Mouse (Mus musculus): ENCODE measurements around the gene Csmd2.

Csmd2 gene

GRCm38 (mm10) chr4:128241075-128241853 lies 253.6 kb downstream of the Csmd2 start:
- DNase-seq (ENCODE audit: low read depth, low spot score): no peak

DNA sequence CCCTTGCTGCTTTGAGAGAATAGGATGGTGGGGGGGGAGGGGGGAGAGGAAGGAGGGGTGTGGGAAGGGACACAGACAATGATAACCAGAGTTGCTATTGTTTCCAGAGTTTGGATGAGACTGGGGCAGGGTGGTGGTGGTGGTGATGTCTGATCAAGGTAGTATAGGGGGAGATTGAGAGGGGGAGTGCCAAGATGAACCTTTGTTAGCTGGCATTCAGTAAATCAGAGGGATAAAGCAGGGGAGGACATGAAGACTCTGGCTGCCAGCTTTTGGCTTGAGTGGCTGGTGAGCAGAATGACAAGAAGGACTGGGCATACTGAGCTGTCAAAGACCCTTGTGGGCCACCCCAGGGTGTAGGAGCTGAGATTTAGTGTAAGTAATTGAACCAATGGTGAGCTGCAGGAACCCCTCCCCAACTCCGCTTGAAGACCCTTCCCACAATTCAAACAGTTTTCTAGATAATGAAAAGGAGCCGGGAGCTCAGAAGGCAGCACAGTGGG lies 254.2 kb downstream of the Csmd2 start:
- no peak for DNase-seq (ENCODE audit: low read depth, low spot score)

DNA sequence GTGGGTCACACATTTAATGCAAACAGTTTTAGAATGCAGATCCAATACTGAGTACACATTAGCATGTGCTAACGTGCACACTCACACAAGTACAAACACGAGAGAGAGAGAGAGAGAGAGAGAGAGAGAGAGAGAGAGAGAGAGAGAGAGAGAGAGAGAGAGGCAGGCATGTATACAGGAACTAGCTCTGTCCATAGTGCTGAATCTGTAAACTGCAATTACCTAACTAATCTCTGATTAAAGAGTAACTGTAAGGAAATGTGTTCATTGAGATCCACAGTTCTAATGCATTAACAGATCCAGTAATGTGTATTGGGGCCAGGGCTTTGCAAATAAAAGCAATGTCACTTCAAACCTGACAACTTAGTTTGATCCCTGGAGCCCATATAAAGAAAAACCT lies 257.5 kb downstream of the Csmd2 start:
- DNase-seq (ENCODE audit: low read depth, low spot score): no peak

- no peak for DNase-seq (ENCODE audit: low read depth, low spot score)
Observed at GRCm38 (mm10) chr4:128248676-128249075, 261.0 kb downstream of the Csmd2 start.

DNA sequence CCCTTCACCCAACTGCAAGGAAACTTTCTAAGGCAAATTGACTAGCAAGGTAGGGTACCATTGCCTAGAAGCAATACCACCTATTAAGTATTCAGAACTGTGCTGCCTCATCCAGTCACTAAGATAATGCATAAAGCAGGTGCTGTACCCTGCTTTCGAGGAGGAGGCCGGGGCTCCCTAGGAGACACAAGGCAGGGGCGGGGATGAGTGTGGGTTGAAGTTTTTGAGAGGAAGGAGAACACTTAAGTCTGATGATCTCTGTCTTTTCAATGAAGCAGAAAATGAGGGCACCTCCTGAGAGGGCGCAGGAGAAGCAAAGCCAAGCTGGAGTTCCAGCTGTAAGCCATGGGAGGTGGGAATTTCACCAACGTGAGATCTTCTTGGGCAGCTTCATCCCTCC lies 271.6 kb downstream of the Csmd2 start:
- DNase-seq (ENCODE audit: low read depth, low spot score): no peak

- no peak for DNase-seq (ENCODE audit: low read depth, low spot score)
Observed at GRCm38 (mm10) chr4:128260907-128261560, 273.4 kb downstream of the Csmd2 start, which contains the start of gene Hmgb4. Hmgb4 (minus strand) TSS chr4:128260957.

- no peak for DNase-seq (ENCODE audit: low read depth, low spot score)
Observed at GRCm38 (mm10) chr4:128264491-128264890, 276.8 kb downstream of the Csmd2 start.

DNA sequence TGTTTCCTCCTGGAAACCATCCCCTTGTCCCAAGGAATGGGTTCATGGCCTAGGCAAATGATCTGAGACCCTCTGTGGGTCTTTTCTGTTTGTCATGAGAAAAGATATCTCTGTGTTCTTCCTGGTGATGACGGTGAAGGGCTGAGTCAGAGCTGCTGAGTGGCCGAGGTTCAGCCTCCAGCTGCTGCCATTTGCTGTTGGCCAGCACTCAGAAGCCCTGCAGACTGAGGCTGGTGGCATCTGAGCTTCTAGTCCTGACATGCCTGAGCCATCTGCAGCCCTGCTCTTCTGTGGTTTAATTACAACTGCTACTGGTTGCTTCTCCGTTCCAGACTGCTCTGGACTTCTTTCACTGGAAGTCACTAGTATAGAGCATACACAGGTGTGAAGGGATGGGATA lies 277.7 kb downstream of the Csmd2 start:
- no peak for DNase-seq (ENCODE audit: low read depth, low spot score)

GRCm38 (mm10) chr4:128269261-128269875 lies 281.7 kb downstream of the Csmd2 start:
- DNase-seq (ENCODE audit: low read depth, low spot score): no peak

GRCm38 (mm10) chr4:128270177-128270576 lies 282.5 kb downstream of the Csmd2 start:
- DNase-seq (ENCODE audit: low read depth, low spot score): no peak

DNA sequence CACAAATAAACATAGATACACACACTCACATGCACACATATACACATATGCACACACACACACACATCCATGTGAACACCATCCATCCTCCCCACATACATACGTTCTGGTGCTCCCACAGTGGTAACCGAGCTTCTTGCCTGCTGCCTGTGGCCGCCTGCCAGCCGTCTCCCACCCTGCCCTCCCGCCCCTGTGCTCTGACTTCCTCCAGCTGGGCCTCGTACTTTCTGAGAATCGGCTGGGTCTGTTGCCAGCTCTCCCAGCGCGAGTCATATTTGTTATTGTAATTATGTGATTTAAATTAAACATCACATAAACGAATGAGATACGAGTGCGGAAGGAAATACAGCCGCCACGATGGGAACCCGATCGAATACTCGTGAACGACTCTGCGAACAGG lies 283.3 kb downstream of the Csmd2 start:
- no peak for DNase-seq (ENCODE audit: low read depth, low spot score)

- DNase-seq (ENCODE audit: low read depth, low spot score): no peak
Observed at GRCm38 (mm10) chr4:128272501-128272900, 284.8 kb downstream of the Csmd2 start.

DNA sequence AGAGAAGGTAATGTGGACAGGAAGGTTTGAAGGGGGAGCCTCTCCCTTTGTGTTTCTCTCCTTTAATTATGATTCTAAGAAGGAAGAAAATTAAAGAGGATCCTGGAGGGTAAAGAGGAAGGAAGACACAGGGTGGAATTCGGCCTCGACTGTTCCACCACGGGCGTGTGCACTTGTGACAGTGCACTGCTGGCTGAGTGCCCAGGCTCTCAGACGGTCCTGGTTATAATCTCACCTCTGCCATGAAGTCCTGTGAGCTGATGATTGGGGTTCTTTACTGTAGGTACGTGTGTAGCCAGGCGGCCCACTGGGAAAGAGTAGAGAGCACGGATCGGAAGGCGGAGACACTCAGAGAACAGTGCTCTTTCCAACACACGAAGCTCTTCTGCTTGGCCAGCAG lies 285.5 kb downstream of the Csmd2 start:
- DNase-seq (ENCODE audit: low read depth, low spot score): no peak

- DNase-seq (ENCODE audit: low read depth, low spot score): no peak
Observed at GRCm38 (mm10) chr4:128275116-128275515, 287.5 kb downstream of the Csmd2 start.

- DNase-seq (ENCODE audit: low read depth, low spot score): no peak
Observed at GRCm38 (mm10) chr4:128275586-128275985, 287.9 kb downstream of the Csmd2 start.

GRCm38 (mm10) chr4:128285009-128285408 lies 297.4 kb downstream of the Csmd2 start:
- DNase-seq (ENCODE audit: low read depth, low spot score): no peak

- DNase-seq (ENCODE audit: low read depth, low spot score): no peak
Observed at GRCm38 (mm10) chr4:128288095-128288494, 300.4 kb downstream of the Csmd2 start.

DNA sequence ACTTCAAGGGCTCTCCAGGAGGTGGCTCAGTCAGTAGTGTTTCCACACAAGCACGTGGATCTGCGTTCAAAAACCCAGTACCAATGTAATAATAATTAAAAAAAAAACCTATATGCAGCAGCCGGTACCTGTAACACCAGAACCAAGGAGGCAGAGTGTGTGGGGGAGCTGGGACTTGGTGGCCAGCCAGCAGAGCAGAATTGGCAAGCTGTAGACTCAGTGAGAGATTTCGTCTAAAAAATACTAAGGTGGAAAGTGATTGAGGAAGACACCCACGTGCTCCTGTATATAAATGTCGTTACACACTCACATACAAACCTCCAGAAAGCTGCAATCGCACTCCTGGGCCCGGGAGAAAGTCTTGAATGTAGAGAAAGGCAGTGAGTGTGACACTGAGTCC lies 316.4 kb downstream of the Csmd2 start:
- DNase-seq (ENCODE audit: low read depth, low spot score): no peak

DNA sequence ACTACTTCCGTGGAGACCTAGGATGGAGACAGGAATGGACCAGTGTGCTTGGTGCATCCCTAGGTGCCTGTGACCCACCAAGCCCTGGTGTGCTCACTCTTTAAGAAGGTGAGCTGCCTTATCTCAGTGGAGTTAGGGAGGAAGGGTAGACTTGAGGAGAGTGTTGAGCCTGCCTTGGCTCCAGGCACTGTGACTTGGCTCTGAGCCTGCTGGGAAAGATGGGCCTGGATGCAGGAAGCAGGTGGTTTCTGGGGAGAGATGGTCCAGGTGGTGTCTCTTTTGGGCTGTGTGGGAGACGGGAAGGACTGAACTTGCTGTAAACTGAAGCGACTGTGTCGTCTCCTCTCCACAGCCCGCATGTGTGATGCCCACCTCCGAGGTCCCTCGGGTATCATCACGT lies 318.4 kb downstream of the Csmd2 start:
- DNase-seq (ENCODE audit: low read depth, low spot score): no peak

GRCm38 (mm10) chr4:128315328-128315727 lies 327.7 kb downstream of the Csmd2 start:
- DNase-seq (ENCODE audit: low read depth, low spot score): no peak

DNA sequence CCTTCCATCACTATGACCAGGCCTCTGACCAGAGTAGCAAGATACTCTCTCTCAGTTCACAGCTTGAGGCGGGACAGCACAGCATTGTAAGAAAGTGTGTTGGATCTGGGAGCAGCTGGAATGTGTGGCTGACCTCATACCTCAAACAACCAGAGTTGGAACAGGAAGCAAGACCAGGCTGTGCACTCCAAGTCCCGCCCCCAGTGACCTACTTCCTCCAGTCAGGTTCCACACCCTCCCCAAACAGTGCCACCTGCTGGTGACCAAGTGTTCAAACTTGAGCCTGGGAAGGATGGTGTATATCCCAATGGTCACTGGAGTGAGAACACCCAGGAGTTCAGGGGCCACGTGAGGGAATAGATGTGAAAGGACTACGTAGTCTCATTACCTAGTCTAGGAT lies 330.3 kb downstream of the Csmd2 start:
- DNase-seq (ENCODE audit: low read depth, low spot score): no peak

DNA sequence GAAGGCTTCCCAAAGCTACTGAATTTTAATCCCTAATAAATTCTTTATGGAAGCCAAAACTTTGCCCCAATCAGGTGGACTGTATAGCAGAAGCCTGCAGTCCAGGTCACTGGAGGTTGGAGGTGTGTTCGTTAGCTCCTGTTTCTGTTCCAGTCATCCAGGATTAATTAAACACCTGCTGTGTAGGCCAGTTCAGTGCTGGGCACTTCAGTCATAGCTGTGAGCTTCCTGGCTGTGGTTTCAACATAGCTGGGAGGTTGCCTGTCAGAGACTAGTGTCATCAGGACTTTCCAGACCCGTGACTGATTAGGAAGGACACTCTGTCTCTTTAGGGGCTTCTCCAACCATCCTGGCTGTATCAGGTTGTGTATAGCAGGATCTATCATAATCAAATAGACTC lies 337.9 kb downstream of the Csmd2 start:
- no peak for DNase-seq (ENCODE audit: low read depth, low spot score)

DNA sequence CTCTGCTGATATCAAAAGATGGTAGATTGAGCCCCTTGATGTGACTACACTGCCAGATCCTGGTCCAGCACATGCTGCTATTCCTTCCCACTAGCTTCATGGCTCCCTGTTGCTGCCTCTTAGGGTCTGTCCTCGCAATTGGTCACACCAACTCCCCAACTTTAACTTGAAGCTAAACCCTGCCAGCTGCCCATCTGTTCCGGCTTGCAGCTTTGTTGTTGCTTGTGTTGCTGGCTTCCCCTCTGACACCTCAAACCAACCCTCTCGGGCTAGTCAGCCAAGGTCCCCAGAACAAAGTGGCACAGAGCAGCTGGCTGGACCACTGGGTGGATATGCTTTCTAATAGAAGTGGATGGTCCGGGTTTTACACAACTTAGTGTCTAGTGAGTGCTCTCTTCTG lies 339.1 kb downstream of the Csmd2 start:
- no peak for DNase-seq (ENCODE audit: low read depth, low spot score)

Measured in c-Kit-negative CD71-positive TER-119-positive erythroid progenitor cells, embryonic 14.5 days (primary cell).